Mouse (Mus musculus) olfactory bulb, adult 2 months (tissue): ENCODE measurements at regions not wholly inside any gene's neighbourhood (a gene's known extent, or its start where the extent isn't known, plus 50 kb on each side); places are given as distances from the start of the nearest gene placed in this dataset.

Experiments
- CTCF ChIP-seq: fragments of 200-500 bp; IDR thresholded peaks from 2 replicates; pipeline ENCODE4 v1.5.1; 2012; ENCODE audit warnings: low read depth, mild to moderate bottlenecking, low read length, moderate library complexity; ENCODE audit not compliant: insufficient read depth
- POLR2A ChIP-seq: fragments of 200-500 bp; IDR thresholded peaks from 2 replicates; pipeline ENCODE4 v1.6.1; 2012; ENCODE audit warnings: mild to moderate bottlenecking, low read depth, low read length, moderate library complexity; ENCODE audit not compliant: insufficient read depth

DNA sequence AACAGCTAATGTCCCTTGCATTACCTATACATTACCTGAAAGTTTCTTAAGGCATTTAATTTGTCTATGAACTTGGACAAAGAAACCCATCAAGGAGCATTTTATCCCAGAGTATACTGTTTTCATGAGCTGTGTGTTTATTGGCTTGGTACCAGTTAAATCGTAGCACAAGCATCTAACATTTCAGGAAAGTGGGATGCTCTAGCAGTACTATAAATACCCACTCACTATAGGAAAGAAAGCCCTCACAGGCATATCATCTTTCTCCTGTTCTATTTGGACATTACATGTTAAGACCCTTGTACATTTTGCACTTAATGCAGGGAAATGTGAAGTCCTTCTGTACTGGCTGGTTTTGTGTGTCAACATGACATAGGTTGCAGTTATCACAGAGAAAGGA lies 163.9 kb downstream of the Ptprc start:
- TF ChIP-seq POLR2A (no peak), CTCF (no peak)
